Mouse (Mus musculus) hindbrain, embryonic 11.5 days (tissue): Measurements from ENCODE around the gene Brd7. TPM values are rescaled to one million over a fixed set of nuclear protein-coding genes. Genes with fewer than 3 reads are reported as not detected.

ENCODE experiments used
- ATAC-seq: fragments of 200-750 bp; cut with Nextera tagmentation; 2 replicates; pipeline ENCODE4 v1.8.0; 2017; ENCODE audit warnings: mild to moderate bottlenecking, moderate TSS enrichment, moderate library complexity; ENCODE audit not compliant: low FRiP score
- DNase-seq: peaks from one replicate; pipeline ENCODE4 v3.0.0-alpha.2; 2015; ENCODE audit warnings: low spot score
- H3K27ac ChIP-seq: fragments of 300-500 bp; sonication (generic); 2 replicates; pipeline ENCODE4 v1.5.1; 2014; ENCODE audit warnings: mild to moderate bottlenecking, low read depth, low read length
- H3K27me3 ChIP-seq: fragments of 300-500 bp; sonication (generic); 2 replicates; pipeline ENCODE4 v1.6.1; 2014; ENCODE audit warnings: mild to moderate bottlenecking, low read length, moderate library complexity, mixed read lengths; ENCODE audit not compliant: control insufficient read depth, insufficient read depth
- H3K36me3 ChIP-seq: fragments of 300-500 bp; sonication (generic); 2 replicates; pipeline ENCODE4 v1.6.1; 2014; ENCODE audit warnings: mild to moderate bottlenecking, low read length, moderate library complexity, mixed read lengths; ENCODE audit not compliant: control insufficient read depth, insufficient read depth
- H3K4me1 ChIP-seq: fragments of 300-500 bp; sonication (generic); replicated peaks from 2 replicates; pipeline ENCODE4 v1.6.1; 2014; ENCODE audit warnings: low read length, mixed read lengths; ENCODE audit not compliant: control insufficient read depth, insufficient read depth
- H3K4me2 ChIP-seq: fragments of 300-500 bp; sonication (generic); replicated peaks from 2 replicates; pipeline ENCODE4 v1.6.1; 2014; ENCODE audit warnings: mild to moderate bottlenecking, low read depth, low read length
- H3K4me3 ChIP-seq: fragments of 300-500 bp; sonication (generic); 2 replicates; pipeline ENCODE4 v1.5.1; 2014; ENCODE audit warnings: low read depth, low read length
- H3K9ac ChIP-seq: fragments of 300-500 bp; sonication (generic); 2 replicates; pipeline ENCODE4 v1.6.1; 2014; ENCODE audit warnings: low read depth, low read length
- H3K9me3 ChIP-seq: fragments of 300-500 bp; sonication (generic); 2 replicates; pipeline ENCODE4 v1.6.1; 2016; ENCODE audit warnings: low read length; ENCODE audit not compliant: control insufficient read depth
- WGBS: fragments of 180-500 bp; shearing (Covaris S2); extraction: QIAGEN DNeasy Blood & Tissue Kit; methylation state at CpG from one replicate; pipeline ENCODE4 v1.1.7; 2014; 5-methylcytosine and 5-hydroxymethylcytosine counted together
- polyA plus RNA-seq: library from polyadenylated mRNA; unstranded; fragments of >200 nt; fragmentation: Nextera tagmentation; extraction: Ambion mirVana; gene quantifications from 2 replicates; pipeline ENCODE4 v1.2.1, GENCODE M21; 2014

The Brd7 gene
- polyA plus RNA-seq, 1 experiment from 2014 or later, result 82.4 TPM

GRCm38 (mm10) chr8:88286421-88286960 is 75.5 kb downstream of the Brd7 start:
- no peak overlapping the region for H3K4me3 ChIP-seq
- no peak overlapping the region for H3K4me2 ChIP-seq
- DNase-seq (no peak), ATAC-seq (no peak)
- no peaks in the 10 kb centered on the region for H3K9me3 ChIP-seq
- no peaks in the 10 kb centered on the region for H3K36me3 ChIP-seq
- WGBS, result 91% methylated on average over 14 of the region's 14 CpGs
- no peaks in the 10 kb centered on the region for H3K27me3 ChIP-seq
- H3K27ac ChIP-seq, result no peak overlapping the region
- no peaks in the 10 kb centered on the region for H3K4me1 ChIP-seq
- H3K9ac ChIP-seq, result no peak overlapping the region

DNA sequence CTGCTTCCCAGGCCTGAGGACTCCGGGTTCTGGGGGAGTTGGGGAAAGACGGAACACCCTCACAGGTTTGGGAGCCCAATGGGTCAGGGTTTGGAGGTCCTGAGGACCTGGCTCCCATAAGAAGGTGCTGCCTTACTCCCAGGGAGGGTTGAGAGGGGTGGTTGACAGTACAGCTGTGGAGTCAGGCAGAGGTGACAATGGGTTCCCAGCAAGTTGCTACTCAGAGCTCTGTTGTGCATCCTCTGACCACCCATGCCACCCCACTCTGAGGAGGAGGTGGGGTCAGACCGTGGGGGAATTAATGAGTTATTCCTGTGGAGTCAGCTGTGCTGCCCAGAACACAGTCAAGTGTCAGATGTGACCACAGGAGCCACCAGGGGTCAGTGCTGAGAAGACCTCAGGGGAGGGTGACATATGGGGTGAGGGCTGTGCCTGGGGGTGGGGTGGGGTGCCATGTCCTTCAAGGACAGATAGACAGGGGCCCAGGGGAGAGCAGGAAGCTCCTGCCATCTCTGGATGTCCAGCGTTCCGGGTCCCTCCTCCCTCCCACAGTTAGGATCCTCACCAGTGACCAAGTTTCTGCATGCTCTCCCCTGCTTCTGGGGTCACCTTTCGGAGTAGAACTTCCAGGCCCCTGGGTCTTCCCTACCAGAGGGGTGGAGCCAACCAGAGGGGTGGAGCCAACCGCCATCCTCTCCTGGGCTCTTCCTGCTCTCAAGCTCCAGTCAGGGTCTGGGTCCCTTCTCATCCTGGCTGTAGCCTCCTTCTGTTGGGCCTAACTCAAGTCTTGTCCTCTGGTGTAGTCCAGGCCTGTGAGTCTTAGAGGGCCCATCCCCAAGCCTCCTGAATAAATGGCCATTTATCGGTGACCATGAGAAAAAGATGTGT is 76.3 kb downstream of the Brd7 start:
- Histone ChIP-seq H3K36me3 (no peaks in the 10 kb centered on the region), H3K9ac (no peak overlapping the region), H3K4me2 (no peak overlapping the region), H3K4me1 (no peaks in the 10 kb centered on the region), H3K9me3 (no peaks in the 10 kb centered on the region), H3K4me3 (no peak overlapping the region), H3K27ac (no peak overlapping the region), H3K27me3 (no peaks in the 10 kb centered on the region)
- 89% methylated on average over 8 of the region's 8 CpGs for WGBS
- ATAC-seq, result no peak
- DNase-seq, result no peak

DNA sequence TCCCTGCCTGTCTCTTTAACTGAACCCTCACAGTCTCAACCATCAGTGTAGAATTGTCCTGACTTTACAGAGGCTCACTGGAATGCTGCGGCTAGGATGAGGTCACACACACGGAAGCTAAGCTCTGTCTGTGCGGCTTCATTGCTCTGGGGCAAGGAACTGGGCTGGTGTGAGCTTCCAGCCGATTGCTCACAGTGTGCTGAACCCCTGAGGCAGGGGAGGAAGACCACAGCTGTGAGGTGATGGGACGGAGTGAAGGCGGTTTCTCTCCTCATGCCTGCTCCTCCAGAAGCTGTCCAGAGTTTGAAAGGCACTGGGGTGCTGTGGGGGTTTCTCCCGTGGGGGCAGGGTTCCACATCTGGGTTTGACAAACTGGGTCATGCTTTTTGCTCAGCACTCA is 77.3 kb downstream of the Brd7 start:
- H3K9me3 ChIP-seq, result no peaks in the 10 kb centered on the region
- no peak for ATAC-seq
- DNase-seq, result no peak
- no peaks in the 10 kb centered on the region for H3K27me3 ChIP-seq
- no peak overlapping the region for H3K4me3 ChIP-seq
- 55% methylated on average over 7 of the region's 7 CpGs for WGBS
- no peak overlapping the region for H3K9ac ChIP-seq
- no peak overlapping the region for H3K4me2 ChIP-seq
- no peaks in the 10 kb centered on the region for H3K36me3 ChIP-seq
- H3K27ac ChIP-seq, result no peak overlapping the region
- H3K4me1 ChIP-seq, result no peaks in the 10 kb centered on the region

- DNase-seq, result no peak
- no peak overlapping the region for H3K4me2 ChIP-seq
- no peak overlapping the region for H3K9ac ChIP-seq
- H3K4me3 ChIP-seq, result no peak overlapping the region
- no peak for ATAC-seq
- H3K27me3 ChIP-seq, result no peaks in the 10 kb centered on the region
- H3K27ac ChIP-seq, result no peak overlapping the region
- no peaks in the 10 kb centered on the region for H3K36me3 ChIP-seq
- H3K4me1 ChIP-seq, result no peaks in the 10 kb centered on the region
- H3K9me3 ChIP-seq, result no peaks in the 10 kb centered on the region
- 77% methylated on average over 13 of the region's 13 CpGs for WGBS
Measured at GRCm38 (mm10) chr8:88283243-88284115, 78.5 kb downstream of the Brd7 start.

DNA sequence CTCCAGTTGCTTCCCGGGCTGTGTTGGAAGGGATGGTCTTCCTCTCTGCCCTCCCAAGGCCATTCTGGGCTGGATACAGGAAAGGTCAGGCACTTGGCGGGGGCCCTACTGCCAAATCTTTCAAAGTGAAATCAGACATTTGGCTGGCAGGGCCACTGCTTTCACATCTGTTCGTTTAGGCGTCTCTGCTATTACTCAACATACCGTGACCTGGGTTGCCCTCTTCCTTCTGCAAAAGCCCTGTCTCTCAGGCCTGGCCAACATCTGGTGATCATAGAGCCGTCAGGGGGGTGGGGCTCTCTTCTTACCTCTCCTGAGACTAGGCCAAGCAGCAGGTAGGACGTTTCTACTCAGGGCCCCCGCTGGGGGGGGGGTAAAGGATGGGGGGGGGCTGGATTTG is 79.3 kb downstream of the Brd7 start:
- Histone ChIP-seq H3K36me3 (no peaks in the 10 kb centered on the region), H3K27ac (no peak overlapping the region), H3K4me1 (no peaks in the 10 kb centered on the region), H3K4me3 (no peak overlapping the region), H3K27me3 (no peaks in the 10 kb centered on the region), H3K4me2 (no peak overlapping the region), H3K9me3 (no peaks in the 10 kb centered on the region), H3K9ac (no peak overlapping the region)
- DNase-seq (no peak), ATAC-seq (no peak)
- 47% methylated on average over 8 of the region's 8 CpGs for WGBS

Other genes with a start within 250 kb of the Brd7 start
- 32.7 and 43.0 TPM in 2 replicates for gene Cnep1r1, start 243.4 kb downstream of the Brd7 start, polyA plus RNA-seq
- gene Heatr3, start 224.3 kb downstream of the Brd7 start, polyA plus RNA-seq, result 47.9 and 48.4 TPM in 2 replicates
- 12.1 and 14.5 TPM in 2 replicates for gene Tent4b, start 163.0 kb downstream of the Brd7 start, polyA plus RNA-seq
- gene Adcy7, start 89.8 kb downstream of the Brd7 start, polyA plus RNA-seq, result 1.7 and 2.5 TPM in 2 replicates
- 83.1 and 89.8 TPM in 2 replicates for gene Nkd1, start 159.2 kb upstream of the Brd7 start, polyA plus RNA-seq